8 mouse cellular contexts compared by ENCODE assay signal in the genomic region with DNA sequence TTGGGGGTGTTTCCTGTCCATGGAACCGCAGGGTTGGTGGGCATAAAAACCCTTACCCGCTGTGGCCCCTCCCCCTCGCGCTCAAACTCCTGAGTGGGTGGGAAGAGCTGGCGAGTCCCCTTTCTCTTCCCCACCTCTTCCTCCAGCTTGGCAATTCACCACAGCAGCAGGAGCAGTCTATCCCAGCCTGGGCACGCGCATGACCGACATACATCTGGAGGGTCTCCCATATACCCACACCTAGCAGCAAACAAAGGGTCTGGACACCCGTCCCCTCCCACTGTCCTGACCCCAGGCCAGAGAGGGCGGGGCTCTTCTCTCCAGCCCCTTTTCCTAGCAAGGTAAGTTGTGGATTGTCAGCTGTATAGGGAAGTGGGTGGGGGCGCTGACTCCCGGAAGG. TPM values are rescaled to one million over a fixed set of nuclear protein-coding genes. Genes with fewer than 3 reads are reported as not detected.
DNase-seq lines count a peak whose midpoint lies in the region; ATAC-seq lines count a peak whose summit lies in the region.

No protein-coding gene starts in this region.

- WGBS in kidney, embryonic 16.5 days, result 2% methylated on average over 12 of the region's 12 CpGs
- whole genome bisulfite sequencing in embryonic facial prominence, embryonic 12.5 days, result 6% methylated on average over 12 of the region's 12 CpGs
- 5% methylated on average over 12 of the region's 12 CpGs for WGBS in hindbrain, embryonic 12.5 days
- WGBS in midbrain, embryonic 12.5 days, result 7% methylated on average over 12 of the region's 12 CpGs

- peaks cover 3% of the 10 kb centered on the region; the same call in 1 of the 2 replicates for H3K9me3 ChIP-seq in kidney, embryonic 16.5 days (ENCODE audit: low read length)
- H3K9me3 ChIP-seq in embryonic facial prominence, embryonic 12.5 days, result no peaks in the 10 kb centered on the region
- 0 out of 2 replicates have a peak, but pooled peaks cover 2% of the 10 kb centered on the region for H3K9me3 ChIP-seq in hindbrain, embryonic 12.5 days (replicated peaks)
- 0 out of 2 replicates have a peak, but pooled peaks cover 6% of the 10 kb centered on the region for H3K9me3 ChIP-seq in midbrain, embryonic 12.5 days

- no peaks in the 10 kb centered on the region for H3K27me3 ChIP-seq in kidney, embryonic 16.5 days (ENCODE audit: insufficient read depth, low read length)
- H3K27me3 ChIP-seq in embryonic facial prominence, embryonic 12.5 days, result no peaks in the 10 kb centered on the region
- H3K27me3 ChIP-seq in hindbrain, embryonic 12.5 days, result peaks cover 9% of the 10 kb centered on the region; the same call in 1 of the 2 replicates
- peaks cover 9% of the 10 kb centered on the region for H3K27me3 ChIP-seq in midbrain, embryonic 12.5 days

- H3K27ac ChIP-seq in kidney, embryonic 16.5 days (ENCODE audit: low read length), result peak overlapping the region; percentile 68; the same call in 1 of the 2 replicates
- H3K27ac ChIP-seq in embryonic facial prominence, embryonic 12.5 days, result peak overlapping the region; percentile 47
- no peak overlapping the region for H3K27ac ChIP-seq in hindbrain, embryonic 12.5 days
- no peak overlapping the region for H3K27ac ChIP-seq in midbrain, embryonic 12.5 days (replicated peaks)

- ATAC-seq in kidney, embryonic 16.5 days (ENCODE audit: low FRiP score, low TSS enrichment), result peak; percentile 14; the same call in 1 of the 2 replicates
- no peak for ATAC-seq in embryonic facial prominence, embryonic 12.5 days (ENCODE audit: insufficient number of reproducible peaks, insufficient read depth, low FRiP score, low TSS enrichment)
- ATAC-seq in hindbrain, embryonic 12.5 days (ENCODE audit: low FRiP score), result no peak
- ATAC-seq in midbrain, embryonic 12.5 days (ENCODE audit: low FRiP score, low read depth), result no peak
- no peak for ATAC-seq in megakaryocyte progenitor cell, adult 5-6 weeks (replicated peaks; ENCODE audit: poor library complexity)

- peaks cover 26% of the 10 kb centered on the region for H3K4me1 ChIP-seq in kidney, embryonic 16.5 days (ENCODE audit: insufficient read depth, low read length)
- H3K4me1 ChIP-seq in embryonic facial prominence, embryonic 12.5 days, result peaks cover 27% of the 10 kb centered on the region
- peaks cover 24% of the 10 kb centered on the region for H3K4me1 ChIP-seq in hindbrain, embryonic 12.5 days
- H3K4me1 ChIP-seq in midbrain, embryonic 12.5 days, result peaks cover 18% of the 10 kb centered on the region

- H3K4me2 ChIP-seq in kidney, embryonic 16.5 days (replicated peaks; ENCODE audit: low read depth, low read length), result peak overlapping the region; percentile 85
- H3K4me2 ChIP-seq in embryonic facial prominence, embryonic 12.5 days (replicated peaks), result peak overlapping the region; percentile 55
- peak overlapping the region; percentile 46 for H3K4me2 ChIP-seq in hindbrain, embryonic 12.5 days (replicated peaks)
- peak overlapping the region; percentile 44 for H3K4me2 ChIP-seq in midbrain, embryonic 12.5 days (replicated peaks)

- no peak for DNase-seq in kidney, postnatal 14 days
- no peak for DNase-seq in ovary, postnatal 10 days (ENCODE audit: low spot score)
- DNase-seq in urinary bladder, postnatal 10 days (ENCODE audit: low spot score), result no peak

- peak overlapping the region; percentile 68 for H3K9ac ChIP-seq in kidney, embryonic 16.5 days (replicated peaks; ENCODE audit: low read length)
- H3K9ac ChIP-seq in embryonic facial prominence, embryonic 12.5 days, result peak overlapping the region; percentile 39
- H3K9ac ChIP-seq in hindbrain, embryonic 12.5 days, result peak overlapping the region; percentile 18; the same call in 1 of the 2 replicates
- H3K9ac ChIP-seq in midbrain, embryonic 12.5 days (replicated peaks), result peak overlapping the region; percentile 20; the same call in 1 of the 2 replicates

- H3K36me3 ChIP-seq in kidney, embryonic 16.5 days (ENCODE audit: insufficient read depth, low read length), result no peaks in the 10 kb centered on the region
- H3K36me3 ChIP-seq in embryonic facial prominence, embryonic 12.5 days, result no peaks in the 10 kb centered on the region
- H3K36me3 ChIP-seq in hindbrain, embryonic 12.5 days, result no peaks in the 10 kb centered on the region
- no peaks in the 10 kb centered on the region for H3K36me3 ChIP-seq in midbrain, embryonic 12.5 days

- H3K4me3 ChIP-seq in kidney, embryonic 16.5 days (ENCODE audit: low read length), result peak overlapping the region; percentile 45
- peak overlapping the region; percentile 30 for H3K4me3 ChIP-seq in embryonic facial prominence, embryonic 12.5 days
- H3K4me3 ChIP-seq in hindbrain, embryonic 12.5 days, result peak overlapping the region; percentile 20
- peak overlapping the region; percentile 20 for H3K4me3 ChIP-seq in midbrain, embryonic 12.5 days

RNA-seq across cellular contexts. Expression of a gene that starts 3.5 kb away (rescaled TPM):
- polyA plus RNA-seq in kidney, embryonic 16.5 days (2015; fragmentation: Nextera tagmentation; extraction: Ambion mirVana), result 359 and 386 TPM in 2 replicates
- polyA plus RNA-seq in embryonic facial prominence, embryonic 12.5 days (2016; fragmentation: Nextera tagmentation; extraction: Ambion mirVana), result 335 and 342 TPM in 2 replicates
- 271 and 274 TPM in 2 replicates for polyA plus RNA-seq in hindbrain, embryonic 12.5 days (2016; fragmentation: Nextera tagmentation; extraction: Ambion mirVana)
- 278 and 283 TPM in 2 replicates for polyA plus RNA-seq in midbrain, embryonic 12.5 days (2016; fragmentation: Nextera tagmentation; extraction: Ambion mirVana)
- total RNA-seq in megakaryocyte progenitor cell, adult 5-6 weeks (2015), result 69.7 and 72.1 TPM in 2 replicates
- 283 and 351 TPM in 2 replicates for total RNA-seq in megakaryocyte progenitor cell, adult 5-6 weeks (2017)

RNA-seq across cellular contexts. Expression of a gene that starts 12.2 kb away (rescaled TPM):
- 14.3 and 15.3 TPM in 2 replicates for polyA plus RNA-seq in kidney, embryonic 16.5 days (2015; fragmentation: Nextera tagmentation; extraction: Ambion mirVana)
- 5.6 and 7.2 TPM in 2 replicates for polyA plus RNA-seq in embryonic facial prominence, embryonic 12.5 days (2016; fragmentation: Nextera tagmentation; extraction: Ambion mirVana)
- 11.4 and 11.7 TPM in 2 replicates for polyA plus RNA-seq in hindbrain, embryonic 12.5 days (2016; fragmentation: Nextera tagmentation; extraction: Ambion mirVana)
- 11.3 and 11.5 TPM in 2 replicates for polyA plus RNA-seq in midbrain, embryonic 12.5 days (2016; fragmentation: Nextera tagmentation; extraction: Ambion mirVana)
- 11.8 and 15.2 TPM in 2 replicates for total RNA-seq in megakaryocyte progenitor cell, adult 5-6 weeks (2015)
- total RNA-seq in megakaryocyte progenitor cell, adult 5-6 weeks (2017), result 4.0 and 5.0 TPM in 2 replicates

RNA-seq across cellular contexts. Expression of a gene that starts 22.3 kb away (rescaled TPM):
- 16.1 and 16.3 TPM in 2 replicates for polyA plus RNA-seq in kidney, embryonic 16.5 days (2015; fragmentation: Nextera tagmentation; extraction: Ambion mirVana)
- polyA plus RNA-seq in embryonic facial prominence, embryonic 12.5 days (2016; fragmentation: Nextera tagmentation; extraction: Ambion mirVana), result 13.9 and 17.4 TPM in 2 replicates
- polyA plus RNA-seq in hindbrain, embryonic 12.5 days (2016; fragmentation: Nextera tagmentation; extraction: Ambion mirVana), result 16.3 and 18.1 TPM in 2 replicates
- polyA plus RNA-seq in midbrain, embryonic 12.5 days (2016; fragmentation: Nextera tagmentation; extraction: Ambion mirVana), result 12.8 and 14.1 TPM in 2 replicates
- 12.0 and 12.5 TPM in 2 replicates for total RNA-seq in megakaryocyte progenitor cell, adult 5-6 weeks (2015)
- total RNA-seq in megakaryocyte progenitor cell, adult 5-6 weeks (2017), result 16.7 and 17.9 TPM in 2 replicates

Comparison
In these comparisons a context has a peak if more than half of its experiments do, and no peak if none do; other contexts are left out.
1. H3K27ac ChIP-seq: peak in kidney, embryonic 16.5 days (single experiment) and embryonic facial prominence, embryonic 12.5 days (single experiment); none in hindbrain, embryonic 12.5 days (single experiment) and midbrain, embryonic 12.5 days (single experiment).
2. H3K9ac ChIP-seq: peak in every context shown above with its lines; median percentile 68 in kidney, embryonic 16.5 days; 39 in embryonic facial prominence, embryonic 12.5 days; 20 in midbrain, embryonic 12.5 days; 18 in hindbrain, embryonic 12.5 days.
3. Peak in every context shown above with its lines, with median percentiles within 50 percentile points of each other: H3K4me2 ChIP-seq and H3K4me3 ChIP-seq.